Mouse (Mus musculus): ENCODE measurements around the gene Atg5. TPM values are rescaled to one million over a fixed set of nuclear protein-coding genes. Genes with fewer than 3 reads are reported as not detected.

Atg5 gene
- total and polyA plus RNA-seq, 2 experiments from 2014 or later, result 20.0 to 25.2 TPM

GRCm38 (mm10) chr10:44381948-44382347 lies 113.8 kb downstream of the Atg5 start:
- Histone ChIP-seq H3K4me1 (ENCODE audit: control insufficient read depth, insufficient read depth) (0 out of 2 replicates have a peak, but pooled peaks cover 15% of the 10 kb centered on the region), H3K27ac (ENCODE audit: low read depth) (no peak overlapping the region), H3K9ac (replicated peaks; ENCODE audit: low read depth, low read length) (no peak overlapping the region), H3K36me3 (replicated peaks; ENCODE audit: control insufficient read depth, insufficient read depth, low read length) (no peaks in the 10 kb centered on the region), H3K4me3 (ENCODE audit: low read depth, low read length) (no peak overlapping the region), H3K4me2 (ENCODE audit: low read depth, low read length) (no peak overlapping the region), H3K9me3 (replicated peaks; ENCODE audit: control insufficient read depth, low read length) (no peaks in the 10 kb centered on the region), H3K27me3 (ENCODE audit: control insufficient read depth, insufficient read depth, low read length) (no peaks in the 10 kb centered on the region)
- TF ChIP-seq CTCF (IDR thresholded peaks at IDR 0.05; ENCODE audit: low read depth) (no peak), EP300 (IDR thresholded peaks at IDR 0.05; ENCODE audit: low read depth) (no peak)
- WGBS, result 94% methylated on average over 12 of the region's 12 CpGs
- DNase-seq (ENCODE audit: low spot score), result no peak
- ATAC-seq (ENCODE audit: insufficient read depth, low read depth), result no peak

GRCm38 (mm10) chr10:44383213-44383612 lies 115.1 kb downstream of the Atg5 start:
- no peak for ATAC-seq (ENCODE audit: insufficient read depth, low read depth)
- TF ChIP-seq EP300 (IDR thresholded peaks at IDR 0.05; ENCODE audit: low read depth) (no peak), CTCF (IDR thresholded peaks at IDR 0.05; ENCODE audit: low read depth) (no peak)
- 71% methylated on average over 10 of the region's 10 CpGs for WGBS

GRCm38 (mm10) chr10:44385227-44385626 lies 117.1 kb downstream of the Atg5 start:
- DNase-seq (ENCODE audit: low spot score), result no peak
- TF ChIP-seq EP300 (IDR thresholded peaks at IDR 0.05; ENCODE audit: low read depth) (no peak), CTCF (IDR thresholded peaks at IDR 0.05; ENCODE audit: low read depth) (no peak)
- Histone ChIP-seq H3K9me3 (replicated peaks; ENCODE audit: control insufficient read depth, low read length) (no peaks in the 10 kb centered on the region), H3K4me2 (ENCODE audit: low read depth, low read length) (no peak overlapping the region), H3K4me1 (ENCODE audit: control insufficient read depth, insufficient read depth) (0 out of 2 replicates have a peak, but pooled peaks cover 12% of the 10 kb centered on the region), H3K9ac (replicated peaks; ENCODE audit: low read depth, low read length) (no peak overlapping the region), H3K36me3 (replicated peaks; ENCODE audit: control insufficient read depth, insufficient read depth, low read length) (no peaks in the 10 kb centered on the region), H3K27me3 (ENCODE audit: control insufficient read depth, insufficient read depth, low read length) (no peaks in the 10 kb centered on the region), H3K27ac (ENCODE audit: low read depth) (no peak overlapping the region), H3K4me3 (ENCODE audit: low read depth, low read length) (no peak overlapping the region)
- 81% methylated on average over 5 of the region's 5 CpGs for WGBS
- ATAC-seq (ENCODE audit: insufficient read depth, low read depth), result no peak

More at GRCm38 (mm10) chr10:44383213-44383612, 115.1 kb downstream of the Atg5 start:
- H3K9me3 ChIP-seq (replicated peaks; ENCODE audit: control insufficient read depth, low read length), result no peaks in the 10 kb centered on the region
- no peak overlapping the region for H3K27ac ChIP-seq (ENCODE audit: low read depth)
- H3K9ac ChIP-seq (replicated peaks; ENCODE audit: low read depth, low read length), result no peak overlapping the region
- H3K36me3 ChIP-seq (replicated peaks; ENCODE audit: control insufficient read depth, insufficient read depth, low read length), result no peaks in the 10 kb centered on the region
- 0 out of 2 replicates have a peak, but pooled peaks cover 15% of the 10 kb centered on the region for H3K4me1 ChIP-seq (ENCODE audit: control insufficient read depth, insufficient read depth)
- no peaks in the 10 kb centered on the region for H3K27me3 ChIP-seq (ENCODE audit: control insufficient read depth, insufficient read depth, low read length)
- no peak overlapping the region for H3K4me2 ChIP-seq (ENCODE audit: low read depth, low read length)
- DNase-seq (ENCODE audit: low spot score), result no peak
- no peak overlapping the region for H3K4me3 ChIP-seq (ENCODE audit: low read depth, low read length)

- WGBS, result 79% methylated on average over 11 of the region's 11 CpGs
- no peaks in the 10 kb centered on the region for H3K27me3 ChIP-seq (ENCODE audit: control insufficient read depth, insufficient read depth, low read length)
- ATAC-seq (ENCODE audit: insufficient read depth, low read depth), result no peak
Observed at GRCm38 (mm10) chr10:44388706-44389233, 120.6 kb downstream of the Atg5 start.

GRCm38 (mm10) chr10:44390286-44390685 lies 122.1 kb downstream of the Atg5 start:
- ATAC-seq (ENCODE audit: insufficient read depth, low read depth) (no peak), DNase-seq (ENCODE audit: low spot score) (no peak)
- TF ChIP-seq EP300 (IDR thresholded peaks at IDR 0.05; ENCODE audit: low read depth) (no peak), CTCF (IDR thresholded peaks at IDR 0.05; ENCODE audit: low read depth) (no peak)
- Histone ChIP-seq H3K27me3 (ENCODE audit: control insufficient read depth, insufficient read depth, low read length) (no peaks in the 10 kb centered on the region), H3K27ac (ENCODE audit: low read depth) (no peak overlapping the region), H3K4me2 (ENCODE audit: low read depth, low read length) (no peak overlapping the region), H3K4me3 (ENCODE audit: low read depth, low read length) (no peak overlapping the region), H3K36me3 (replicated peaks; ENCODE audit: control insufficient read depth, insufficient read depth, low read length) (no peaks in the 10 kb centered on the region), H3K9me3 (replicated peaks; ENCODE audit: control insufficient read depth, low read length) (no peaks in the 10 kb centered on the region), H3K4me1 (ENCODE audit: control insufficient read depth, insufficient read depth) (no peaks in the 10 kb centered on the region), H3K9ac (replicated peaks; ENCODE audit: low read depth, low read length) (no peak overlapping the region)
- WGBS, result 75% methylated on average over 5 of the region's 5 CpGs

More at GRCm38 (mm10) chr10:44388706-44389233, 120.6 kb downstream of the Atg5 start:
- H3K4me2 ChIP-seq (ENCODE audit: low read depth, low read length), result no peak overlapping the region
- no peak overlapping the region for H3K4me3 ChIP-seq (ENCODE audit: low read depth, low read length)
- no peak overlapping the region for H3K9ac ChIP-seq (replicated peaks; ENCODE audit: low read depth, low read length)
- H3K36me3 ChIP-seq (replicated peaks; ENCODE audit: control insufficient read depth, insufficient read depth, low read length), result no peaks in the 10 kb centered on the region
- no peak for DNase-seq (ENCODE audit: low spot score)
- no peaks in the 10 kb centered on the region for H3K4me1 ChIP-seq (ENCODE audit: control insufficient read depth, insufficient read depth)
- TF ChIP-seq EP300 (IDR thresholded peaks at IDR 0.05; ENCODE audit: low read depth) (no peak), CTCF (IDR thresholded peaks at IDR 0.05; ENCODE audit: low read depth) (no peak)
- no peak overlapping the region for H3K27ac ChIP-seq (ENCODE audit: low read depth)
- H3K9me3 ChIP-seq (replicated peaks; ENCODE audit: control insufficient read depth, low read length), result no peaks in the 10 kb centered on the region

Data from heart, postnatal 0 days (tissue).